Mouse (Mus musculus): ENCODE results near the gene Adam26b.
"Not testable (repeated sequence)": the region's sequence is repeated elsewhere in the genome, so short reads cannot be mapped to it uniquely, and the experiment has no call there.

- not testable (repeated sequence) for TF ChIP-seq CTCF (IDR thresholded peaks at IDR 0.05; ENCODE audit: borderline replicate concordance, extremely low read depth, insufficient read depth, insufficient read length); POLR2A (IDR thresholded peaks at IDR 0.05; ENCODE audit: borderline replicate concordance, extremely low read depth, insufficient read depth, insufficient read length, poor library complexity, severe bottlenecking)
Measured at GRCm38 (mm10) chr8:43576607-43577006, 48.7 kb upstream of the Adam26b start, which contains the start of gene Adam26a.
